Mouse (Mus musculus) myocyte (in vitro differentiated cells): ENCODE data around the gene Cebpe.

Experiments used
- CEBPB ChIP-seq: IDR thresholded peaks from 2 replicates; pipeline ENCODE4 v1.6.1; 2011; ENCODE audit warnings: mild to moderate bottlenecking, moderate library complexity; ENCODE audit not compliant: poor library complexity, insufficient read depth, severe bottlenecking
- E2F4 ChIP-seq: IDR thresholded peaks from one replicate; pipeline ENCODE4 v1.6.1; 2011; ENCODE audit warnings: mild to moderate bottlenecking, control low read depth, moderate library complexity; ENCODE audit not compliant: insufficient read depth
- MAX ChIP-seq: IDR thresholded peaks from one replicate; pipeline ENCODE4 v1.6.1; 2011; ENCODE audit warnings: low read depth, mild to moderate bottlenecking, control low read depth
- MYOD1 ChIP-seq, 3 experiments: IDR thresholded peaks; one replicate each; pipeline ENCODE4 v1.6.1; 2011; ENCODE audit warnings: control low read depth in 2 of 3, low read depth in 2 of 3, mild to moderate bottlenecking in 2 of 3, moderate library complexity in 1 of 3; ENCODE audit not compliant: insufficient read length in 2 of 3, control insufficient read depth in 1 of 3
- MYOG ChIP-seq, 3 experiments: IDR thresholded peaks; one replicate each; pipeline ENCODE4 v1.6.1; 2011; ENCODE audit warnings: control low read depth in 2 of 3, low read depth in 2 of 3, mild to moderate bottlenecking in 2 of 3; ENCODE audit not compliant: insufficient read length in 2 of 3, control insufficient read depth in 1 of 3, insufficient read depth in 1 of 3
- POLR2A ChIP-seq: IDR thresholded peaks from one replicate; pipeline ENCODE4 v1.6.1; 2011; ENCODE audit warnings: low read depth, mild to moderate bottlenecking, control low read depth, moderate library complexity; ENCODE audit not compliant: insufficient read length
- POLR2AphosphoS2 ChIP-seq: IDR thresholded peaks from one replicate; pipeline ENCODE4 v1.6.1; 2011; ENCODE audit warnings: low read depth, control low read depth; ENCODE audit not compliant: insufficient read length
- SRF ChIP-seq: IDR thresholded peaks from one replicate; pipeline ENCODE4 v1.6.1; 2011; ENCODE audit warnings: low read depth; ENCODE audit not compliant: control insufficient read depth, insufficient read length
- TCF12 ChIP-seq: IDR thresholded peaks from one replicate; pipeline ENCODE4 v1.6.1; 2011; ENCODE audit warnings: mild to moderate bottlenecking, control low read depth; ENCODE audit not compliant: poor library complexity, insufficient read depth, severe bottlenecking
- USF1 ChIP-seq: IDR thresholded peaks from one replicate; pipeline ENCODE4 v1.6.1; 2011; ENCODE audit warnings: low read depth, mild to moderate bottlenecking, control low read depth, moderate library complexity

- TF ChIP-seq POLR2A (no peak), POLR2AphosphoS2 (no peak), E2F4 (no peak), CEBPB (no peak), MAX (no peak), TCF12 (no peak), USF1 (no peak), MYOD1 (IDR thresholded peaks at IDR 0.05; ENCODE audit: control insufficient read depth in 1 of 3, insufficient read length in 2 of 3, low read depth in 2 of 3) (no peak), SRF (no peak), MYOG (IDR thresholded peaks at IDR 0.05; ENCODE audit: control insufficient read depth in 1 of 3, insufficient read depth in 1 of 3, insufficient read length in 2 of 3, low read depth in 2 of 3) (no peak)
Observed at GRCm38 (mm10) chr14:54736555-54737552, 24.9 kb upstream of the Cebpe start.
